Mouse (Mus musculus) bone marrow, adult 2 months (tissue): ENCODE data around the gene Rtf1. TPM values are rescaled to one million over a fixed set of nuclear protein-coding genes. Genes with fewer than 3 reads are reported as not detected.
"Not testable (repeated sequence)": the region's sequence is repeated elsewhere in the genome, so short reads cannot be mapped to it uniquely, and the experiment has no call there.

Source experiments
- H3K27ac ChIP-seq: fragments of 200-500 bp; 2 replicates; pipeline ENCODE4 v1.5.1; 2012; ENCODE audit warnings: low read depth, mild to moderate bottlenecking, control low read depth, inconsistent platforms, low read length; ENCODE audit not compliant: control insufficient read depth, poor library complexity, insufficient read depth
- H3K4me1 ChIP-seq: fragments of 200-500 bp; 2 replicates; pipeline ENCODE4 v1.6.1; 2011; ENCODE audit warnings: low read length; ENCODE audit not compliant: control insufficient read depth, insufficient read depth
- H3K4me3 ChIP-seq: fragments of 200-500 bp; replicated peaks from 2 replicates; pipeline ENCODE3; 2011; ENCODE audit warnings: mild to moderate bottlenecking, low read depth, low read length, control low read depth; ENCODE audit not compliant: control insufficient read depth
- CTCF ChIP-seq: fragments of 200-500 bp; IDR thresholded peaks from 2 replicates; pipeline ENCODE4 v1.5.1; 2011; ENCODE audit warnings: low read length, control low read depth; ENCODE audit not compliant: control insufficient read depth, insufficient read depth
- POLR2A ChIP-seq: fragments of 200-500 bp; IDR thresholded peaks from 2 replicates; pipeline ENCODE4 v1.6.1; 2011; ENCODE audit warnings: low read depth, mild to moderate bottlenecking, control low read depth, low read length, borderline replicate concordance; ENCODE audit not compliant: control insufficient read depth
- WGBS: fragments of 180-500 bp; shearing (Covaris S2); methylation state at CpG from one replicate; pipeline ENCODE4 v1.1.7; 2018; 5-methylcytosine and 5-hydroxymethylcytosine counted together
- polyA plus RNA-seq: library from polyadenylated mRNA; stranded (reverse); fragments of >200 nt; gene quantifications from 2 replicates; pipeline ENCODE4 v1.2.4, GENCODE M21; 2011; ENCODE audit warnings: low replicate concordance; ENCODE audit not compliant: missing spikeins, insufficient read depth, insufficient read length

The Rtf1 gene
- polyA plus RNA-seq, 1 experiment, result 18.3 TPM

DNA sequence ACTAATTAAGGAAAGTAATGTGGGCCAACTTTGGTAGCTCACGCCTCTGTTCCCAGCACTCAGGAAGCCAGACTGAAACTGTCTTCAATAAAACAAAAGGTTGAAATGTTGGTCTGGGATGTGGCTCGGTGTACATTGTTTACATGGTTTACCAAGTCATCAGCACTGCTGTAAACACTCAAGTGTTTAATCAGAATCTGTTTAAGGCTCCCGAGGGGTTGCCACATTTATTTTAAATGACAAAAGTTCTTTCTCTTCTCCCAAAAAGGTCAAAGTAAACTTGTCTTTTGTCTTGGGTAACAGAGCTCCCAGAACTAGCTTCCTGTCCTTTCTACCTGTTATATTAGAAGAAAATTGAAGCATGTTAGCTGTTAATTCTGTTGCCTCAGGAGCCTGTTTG is 32.8 kb downstream of the Rtf1 start:
- 92% methylated on average over 3 of the region's 3 CpGs for WGBS
- Histone ChIP-seq H3K4me3 (no peak overlapping the region), H3K27ac (no peak overlapping the region), H3K4me1 (no peaks in the 10 kb centered on the region)
- TF ChIP-seq POLR2A (no peak), CTCF (no peak)

DNA sequence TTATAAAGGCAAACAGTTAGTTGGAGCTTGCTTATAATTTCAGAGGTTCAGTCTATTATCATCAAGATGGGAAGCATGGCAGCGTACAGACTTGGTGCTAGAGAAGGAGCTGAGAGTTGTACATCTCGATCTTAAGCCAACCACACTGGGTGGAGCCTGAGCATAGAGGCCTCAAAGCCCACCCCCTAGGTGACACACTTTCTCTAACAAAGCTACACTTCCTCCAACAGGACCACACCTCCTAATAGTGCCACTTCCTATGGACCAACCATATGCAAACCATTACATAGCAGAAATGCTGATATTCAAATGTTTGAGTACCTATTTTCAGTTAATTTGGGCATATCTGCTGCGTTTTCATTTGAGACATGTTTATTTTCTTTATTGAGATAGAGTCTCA is 35.1 kb downstream of the Rtf1 start:
- H3K4me3 ChIP-seq, result no peak overlapping the region
- H3K27ac ChIP-seq, result no peak overlapping the region
- WGBS, result 71% methylated on average over 3 of the region's 3 CpGs
- TF ChIP-seq POLR2A, result no peak
- TF ChIP-seq CTCF, result no peak
- H3K4me1 ChIP-seq, result no peaks in the 10 kb centered on the region

DNA sequence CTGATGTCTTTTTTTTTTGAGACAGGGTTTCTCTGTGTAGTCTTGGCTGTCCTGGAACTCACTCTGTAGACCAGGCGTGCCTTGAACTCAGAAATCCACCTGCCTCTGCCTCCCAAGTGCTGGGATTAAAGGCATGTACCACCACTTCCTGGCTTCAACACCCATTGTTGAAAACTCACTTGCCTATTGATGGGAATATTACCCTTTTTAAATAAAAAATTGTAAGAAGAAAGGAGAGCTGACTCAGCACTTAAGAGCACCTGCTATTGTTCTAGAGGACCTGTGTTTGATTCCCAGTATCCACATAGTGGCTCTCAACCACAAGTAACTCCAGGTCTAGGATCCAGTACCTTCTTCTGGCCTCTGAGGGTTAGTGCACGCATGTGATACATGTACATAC is 41.0 kb downstream of the Rtf1 start:
- H3K27ac ChIP-seq, H3K4me1 ChIP-seq, H3K4me3 ChIP-seq: not testable (repeated sequence)
- 94% methylated on average over 2 of the region's 2 CpGs for WGBS

DNA sequence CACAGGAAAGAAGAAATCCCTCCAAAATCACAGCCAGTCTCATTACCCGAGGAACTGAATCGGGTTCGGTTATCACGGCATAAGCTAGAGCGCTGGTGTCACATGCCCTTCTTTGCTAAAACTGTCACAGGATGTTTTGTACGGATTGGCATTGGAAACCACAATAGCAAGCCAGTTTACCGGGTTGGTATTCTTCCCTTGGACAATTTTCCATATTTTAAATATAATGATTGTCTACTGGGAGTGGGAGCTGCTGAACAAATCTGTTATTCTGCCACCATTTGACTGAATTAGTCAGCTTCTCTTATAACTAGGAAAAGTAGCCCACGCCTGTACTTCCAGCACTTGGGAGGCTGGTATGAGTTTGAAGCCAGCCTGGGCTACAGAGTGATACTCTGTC is 46.2 kb downstream of the Rtf1 start:
- no peak overlapping the region for H3K4me3 ChIP-seq
- WGBS, result 91% methylated on average over 8 of the region's 8 CpGs
- no peak for TF ChIP-seq CTCF
- TF ChIP-seq POLR2A, result no peak
- H3K27ac ChIP-seq, result no peak overlapping the region
- no peaks in the 10 kb centered on the region for H3K4me1 ChIP-seq

DNA sequence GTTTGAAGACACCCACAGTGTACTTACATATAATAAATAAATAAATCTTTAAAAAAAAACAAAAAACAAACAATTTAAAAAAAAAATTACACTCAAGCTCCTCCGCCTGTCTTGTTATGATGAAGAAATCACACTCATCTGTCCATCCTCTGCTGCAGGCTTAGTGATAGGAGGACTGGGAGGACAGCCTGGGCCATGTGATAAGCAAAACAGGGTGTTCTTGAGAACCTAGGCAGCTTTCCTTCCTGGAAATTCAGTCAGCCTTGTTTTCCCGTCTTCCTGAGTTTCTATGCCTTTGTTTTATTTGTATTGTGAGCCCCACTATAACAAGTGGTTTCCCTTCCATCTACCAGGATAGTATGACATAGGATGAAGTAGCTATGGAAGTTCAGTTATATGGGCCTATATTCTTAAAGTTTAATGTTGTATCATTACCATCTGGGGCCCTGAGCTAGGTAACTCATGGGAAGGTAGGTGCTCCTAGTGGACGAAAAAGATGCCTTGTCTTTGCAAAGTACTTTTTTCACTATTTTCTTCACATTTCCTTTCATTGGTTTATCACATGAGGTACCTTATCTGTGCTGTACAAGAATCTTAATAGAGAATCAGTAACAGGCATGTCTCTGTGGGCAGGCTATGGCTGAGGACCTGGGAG is 53.0 kb downstream of the Rtf1 start:
- no peaks in the 10 kb centered on the region for H3K4me1 ChIP-seq
- no peak overlapping the region for H3K27ac ChIP-seq
- H3K4me3 ChIP-seq, result no peak overlapping the region
- 77% methylated on average over 3 of the region's 3 CpGs for WGBS
- no peak for TF ChIP-seq CTCF
- TF ChIP-seq POLR2A, result no peak

DNA sequence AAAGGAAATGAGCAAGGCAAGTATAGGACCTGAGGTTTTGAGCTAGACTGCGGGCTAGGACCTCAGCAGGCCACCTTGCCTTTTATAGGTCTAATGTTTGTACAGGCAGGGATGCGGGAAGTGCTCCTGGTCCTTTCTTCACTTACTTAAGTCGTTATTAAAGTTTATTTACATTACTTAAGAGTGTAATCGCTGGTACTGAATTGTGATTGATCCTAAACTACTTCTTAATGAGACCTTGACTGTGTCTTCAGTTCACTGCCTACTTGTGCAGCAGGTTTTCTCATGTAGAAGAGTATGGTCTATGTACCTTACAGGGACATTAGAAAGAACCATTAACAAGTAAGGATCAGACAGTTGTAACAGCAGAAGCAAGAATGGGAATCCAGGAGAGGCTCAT is 55.9 kb downstream of the Rtf1 start:
- Histone ChIP-seq H3K4me1 (no peaks in the 10 kb centered on the region), H3K4me3 (no peak overlapping the region), H3K27ac (no peak overlapping the region)
- TF ChIP-seq POLR2A (no peak), CTCF (no peak)
- WGBS, result 88% methylated on average over 4 of the region's 4 CpGs

DNA sequence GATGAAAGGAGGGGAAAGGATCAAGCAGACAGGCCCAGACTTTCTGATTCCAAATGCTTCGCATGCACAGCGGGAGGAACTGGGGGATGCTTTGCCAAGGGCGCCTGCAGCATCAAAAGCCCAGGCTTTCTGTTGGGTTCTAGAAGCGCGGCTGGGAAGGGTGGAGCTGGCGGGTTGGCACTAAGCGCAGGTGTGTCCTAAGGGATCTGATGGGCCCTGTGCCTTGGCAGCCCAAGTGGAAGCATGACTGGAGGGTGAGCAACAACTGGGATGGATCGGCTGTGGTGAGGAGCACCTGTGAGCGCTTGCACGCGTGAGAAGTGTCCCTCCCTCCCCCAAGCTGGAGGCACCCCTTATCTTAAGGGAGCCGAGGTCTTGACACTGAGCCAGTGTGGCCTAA is 62.3 kb downstream of the Rtf1 start:
- TF ChIP-seq POLR2A, result no peak
- no peak for TF ChIP-seq CTCF
- Histone ChIP-seq H3K4me3 (no peak overlapping the region), H3K27ac (no peak overlapping the region), H3K4me1 (no peaks in the 10 kb centered on the region; the same call in 1 of the 2 replicates)
- 62% methylated on average over 12 of the region's 12 CpGs for WGBS

DNA sequence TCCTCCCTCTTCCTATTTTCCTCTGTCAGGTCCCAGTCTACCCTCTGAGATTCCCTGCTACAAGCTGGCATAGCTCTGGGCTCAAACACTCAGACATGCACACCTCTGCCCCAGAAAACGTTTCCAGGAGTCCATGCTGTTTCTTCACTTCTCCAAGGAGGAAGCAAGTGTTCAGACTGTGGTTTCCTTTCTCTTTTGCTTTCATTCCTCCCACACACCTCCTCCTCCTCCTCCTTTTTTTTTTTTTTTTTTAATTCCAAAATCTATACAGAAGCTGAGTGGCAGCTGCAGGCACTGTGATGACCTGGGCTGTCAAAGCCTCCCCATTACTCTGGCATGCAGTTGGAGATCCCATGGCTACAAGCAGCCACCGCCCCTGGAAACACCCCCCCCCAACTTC is 65.7 kb downstream of the Rtf1 start:
- no peaks in the 10 kb centered on the region; the same call in none of the 2 replicates for H3K4me1 ChIP-seq
- H3K4me3 ChIP-seq, result no peak overlapping the region
- TF ChIP-seq CTCF (no peak), POLR2A (no peak)
- H3K27ac ChIP-seq, result no peak overlapping the region
- 5% methylated on average over 2 of the region's 2 CpGs for WGBS
